Mouse (Mus musculus): ENCODE data around the gene Unc5c. TPM values are rescaled to one million over a fixed set of nuclear protein-coding genes. Genes with fewer than 3 reads are reported as not detected.

The Unc5c gene
- polyA plus RNA-seq, 2 experiments: 0.18 to 0.25 TPM

- Histone ChIP-seq H3K4me1 (replicated peaks; ENCODE audit: control insufficient read depth in 2 of 2, insufficient read depth in 2 of 2, low read length in 1 of 2) (no peaks in the 10 kb centered on the region), H3K4me2 (ENCODE audit: low read depth) (no peak overlapping the region), H3K9ac (replicated peaks) (no peak overlapping the region), H3K4me3 (ENCODE audit: insufficient read depth in 1 of 2, low read depth in 2 of 2, low read length in 2 of 2) (no peak overlapping the region), H3K27ac (no peak overlapping the region), H3K27me3 (ENCODE audit: control insufficient read depth, insufficient read depth, low read length) (no peaks in the 10 kb centered on the region), H3K36me3 (replicated peaks; ENCODE audit: control insufficient read depth, insufficient read depth, low read depth) (no peaks in the 10 kb centered on the region), H3K9me3 (ENCODE audit: control insufficient read depth, low read length) (no peaks in the 10 kb centered on the region)
- no peak for DNase-seq (ENCODE audit: low read depth in 3 of 3, low spot score in 3 of 3)
- TF ChIP-seq EP300 (IDR thresholded peaks at IDR 0.05; ENCODE audit: low read depth): no peak
- peak; percentile 60 for TF ChIP-seq CTCF (IDR thresholded peaks at IDR 0.05; ENCODE audit: low read depth)
- 31% methylated on average over 7 of the region's 7 CpGs for WGBS (ENCODE audit: insufficient replicate concordance)
- no peak for ATAC-seq (ENCODE audit: insufficient read depth)
Observed at GRCm38 (mm10) chr3:141838864-141839263, 373.8 kb downstream of the Unc5c start.

GRCm38 (mm10) chr3:141849206-141849605 lies 384.2 kb downstream of the Unc5c start:
- DNase-seq (ENCODE audit: low read depth in 3 of 3, low spot score in 3 of 3) (no peak), ATAC-seq (ENCODE audit: insufficient read depth) (no peak)
- WGBS (ENCODE audit: insufficient replicate concordance): 50% methylated on average over 1 of the region's 1 CpGs
- H3K4me3 ChIP-seq (ENCODE audit: insufficient read depth in 1 of 2, low read depth in 2 of 2, low read length in 2 of 2): no peak overlapping the region
- H3K9me3 ChIP-seq (ENCODE audit: control insufficient read depth, low read length): no peaks in the 10 kb centered on the region
- H3K27me3 ChIP-seq (ENCODE audit: control insufficient read depth, insufficient read depth, low read length): no peaks in the 10 kb centered on the region
- no peaks in the 10 kb centered on the region for H3K4me1 ChIP-seq (replicated peaks; ENCODE audit: control insufficient read depth in 2 of 2, insufficient read depth in 2 of 2, low read length in 1 of 2)
- TF ChIP-seq CTCF (IDR thresholded peaks at IDR 0.05; ENCODE audit: low read depth) (no peak), EP300 (IDR thresholded peaks at IDR 0.05; ENCODE audit: low read depth) (no peak)
- H3K27ac ChIP-seq: no peak overlapping the region
- no peaks in the 10 kb centered on the region for H3K36me3 ChIP-seq (replicated peaks; ENCODE audit: control insufficient read depth, insufficient read depth, low read depth)
- no peak overlapping the region for H3K4me2 ChIP-seq (ENCODE audit: low read depth)
- H3K9ac ChIP-seq (replicated peaks): no peak overlapping the region

GRCm38 (mm10) chr3:141850141-141850540 lies 385.1 kb downstream of the Unc5c start:
- no peak overlapping the region for H3K9ac ChIP-seq (replicated peaks)
- no peaks in the 10 kb centered on the region for H3K27me3 ChIP-seq (ENCODE audit: control insufficient read depth, insufficient read depth, low read length)
- 55% methylated on average over 7 of the region's 7 CpGs for WGBS (ENCODE audit: insufficient replicate concordance)
- no peak overlapping the region for H3K4me2 ChIP-seq (ENCODE audit: low read depth)
- no peak overlapping the region for H3K4me3 ChIP-seq (ENCODE audit: insufficient read depth in 1 of 2, low read depth in 2 of 2, low read length in 2 of 2)
- TF ChIP-seq EP300 (IDR thresholded peaks at IDR 0.05; ENCODE audit: low read depth) (no peak), CTCF (IDR thresholded peaks at IDR 0.05; ENCODE audit: low read depth) (no peak)
- ATAC-seq (ENCODE audit: insufficient read depth) (no peak), DNase-seq (ENCODE audit: low read depth in 3 of 3, low spot score in 3 of 3) (no peak)
- H3K9me3 ChIP-seq (ENCODE audit: control insufficient read depth, low read length): no peaks in the 10 kb centered on the region
- H3K27ac ChIP-seq: no peak overlapping the region
- no peaks in the 10 kb centered on the region for H3K4me1 ChIP-seq (replicated peaks; ENCODE audit: control insufficient read depth in 2 of 2, insufficient read depth in 2 of 2, low read length in 1 of 2)
- H3K36me3 ChIP-seq (replicated peaks; ENCODE audit: control insufficient read depth, insufficient read depth, low read depth): no peaks in the 10 kb centered on the region

- Histone ChIP-seq H3K4me2 (ENCODE audit: low read depth) (no peak overlapping the region), H3K27me3 (ENCODE audit: control insufficient read depth, insufficient read depth, low read length) (no peaks in the 10 kb centered on the region), H3K4me1 (replicated peaks; ENCODE audit: control insufficient read depth in 2 of 2, insufficient read depth in 2 of 2, low read length in 1 of 2) (no peaks in the 10 kb centered on the region), H3K36me3 (replicated peaks; ENCODE audit: control insufficient read depth, insufficient read depth, low read depth) (no peaks in the 10 kb centered on the region), H3K9ac (replicated peaks) (no peak overlapping the region), H3K27ac (no peak overlapping the region), H3K4me3 (ENCODE audit: insufficient read depth in 1 of 2, low read depth in 2 of 2, low read length in 2 of 2) (no peak overlapping the region), H3K9me3 (ENCODE audit: control insufficient read depth, low read length) (no peaks in the 10 kb centered on the region)
- WGBS (ENCODE audit: insufficient replicate concordance): 64% methylated on average over 4 of the region's 4 CpGs
- DNase-seq (ENCODE audit: low read depth in 3 of 3, low spot score in 3 of 3) (no peak), ATAC-seq (ENCODE audit: insufficient read depth) (no peak)
- TF ChIP-seq EP300 (IDR thresholded peaks at IDR 0.05; ENCODE audit: low read depth) (no peak), CTCF (IDR thresholded peaks at IDR 0.05; ENCODE audit: low read depth) (no peak)
Observed at GRCm38 (mm10) chr3:141854339-141854738, 389.3 kb downstream of the Unc5c start.

- Histone ChIP-seq H3K36me3 (replicated peaks; ENCODE audit: control insufficient read depth, insufficient read depth, low read depth) (no peaks in the 10 kb centered on the region), H3K27me3 (ENCODE audit: control insufficient read depth, insufficient read depth, low read length) (no peaks in the 10 kb centered on the region), H3K4me3 (ENCODE audit: insufficient read depth in 1 of 2, low read depth in 2 of 2, low read length in 2 of 2) (no peak overlapping the region), H3K9ac (replicated peaks) (no peak overlapping the region), H3K4me2 (ENCODE audit: low read depth) (no peak overlapping the region), H3K4me1 (replicated peaks; ENCODE audit: control insufficient read depth in 2 of 2, insufficient read depth in 2 of 2, low read length in 1 of 2) (no peaks in the 10 kb centered on the region), H3K9me3 (ENCODE audit: control insufficient read depth, low read length) (no peaks in the 10 kb centered on the region), H3K27ac (no peak overlapping the region)
- TF ChIP-seq CTCF (IDR thresholded peaks at IDR 0.05; ENCODE audit: low read depth) (no peak), EP300 (IDR thresholded peaks at IDR 0.05; ENCODE audit: low read depth) (no peak)
- WGBS (ENCODE audit: insufficient replicate concordance): 76% methylated on average over 8 of the region's 8 CpGs
- DNase-seq (ENCODE audit: low read depth in 3 of 3, low spot score in 3 of 3) (no peak), ATAC-seq (ENCODE audit: insufficient read depth) (no peak)
Observed at GRCm38 (mm10) chr3:141857123-141857522, 392.1 kb downstream of the Unc5c start.
